Comparison of ENCODE assay signal across 9 mouse cellular contexts in genomic region chr19:10013913-10014312, GRCm38 (mm10). TPM values are rescaled to one million over a fixed set of nuclear protein-coding genes. Genes with fewer than 3 reads are reported as not detected.
DNase-seq lines count a peak whose midpoint lies in the region; ATAC-seq lines count a peak whose summit lies in the region.
"Had no signal": no experiment of that assay in that cellular context is flagged by ENCODE, and none has a peak within 500 bp of the region (broad histone marks: within the 10 kb centered on the region; RNA-seq: fewer than 3 reads in every experiment).

No protein-coding gene starts in this region.

- WGBS in kidney, embryonic 15.5 days, result 42% methylated on average over 5 of the region's 5 CpGs
- 71% methylated on average over 5 of the region's 5 CpGs for WGBS in neural tube, embryonic 13.5 days

- H3K4me1 ChIP-seq in kidney, embryonic 15.5 days, result peaks cover 47% of the 10 kb centered on the region
- peaks cover 79% of the 10 kb centered on the region for H3K4me1 ChIP-seq in erythroblast, embryonic 14.5 days (ENCODE audit: control insufficient read depth)
- peaks cover 12% of the 10 kb centered on the region for H3K4me1 ChIP-seq in neural tube, embryonic 13.5 days (replicated peaks)

- H3K4me2 ChIP-seq in kidney, embryonic 15.5 days, result no peak overlapping the region
- H3K4me2 ChIP-seq in neural tube, embryonic 13.5 days, result no peak overlapping the region

- H3K27ac ChIP-seq in kidney, embryonic 15.5 days, result peak overlapping the region; percentile 93
- peak overlapping the region; percentile 56 for H3K27ac ChIP-seq in neural tube, embryonic 13.5 days (replicated peaks)

- no peak overlapping the region for H3K4me3 ChIP-seq in kidney, embryonic 15.5 days (replicated peaks)
- peak overlapping the region; percentile 68 for H3K4me3 ChIP-seq in erythroblast, embryonic 14.5 days (replicated peaks)
- H3K4me3 ChIP-seq in neural tube, embryonic 13.5 days, result no peak overlapping the region
- H3K4me3 ChIP-seq: megakaryocyte, embryonic 14.5 days had no signal

- H3K9me3 ChIP-seq in kidney, embryonic 15.5 days (replicated peaks), result no peaks in the 10 kb centered on the region
- no peaks in the 10 kb centered on the region for H3K9me3 ChIP-seq in erythroblast, embryonic 14.5 days (ENCODE audit: control insufficient read depth, low read length)
- H3K9me3 ChIP-seq in neural tube, embryonic 13.5 days, result no peaks in the 10 kb centered on the region
- H3K9me3 ChIP-seq: megakaryocyte, embryonic 14.5 days had no signal

- no peaks in the 10 kb centered on the region for H3K36me3 ChIP-seq in kidney, embryonic 15.5 days
- peaks cover 43% of the 10 kb centered on the region for H3K36me3 ChIP-seq in erythroblast, embryonic 14.5 days (ENCODE audit: control insufficient read depth)
- H3K36me3 ChIP-seq in neural tube, embryonic 13.5 days, result no peaks in the 10 kb centered on the region

- no peaks in the 10 kb centered on the region for H3K27me3 ChIP-seq in kidney, embryonic 15.5 days
- H3K27me3 ChIP-seq in erythroblast, embryonic 14.5 days (ENCODE audit: control insufficient read depth), result no peaks in the 10 kb centered on the region
- 0 out of 2 replicates have a peak, but pooled peaks cover 1% of the 10 kb centered on the region for H3K27me3 ChIP-seq in neural tube, embryonic 13.5 days

- ATAC-seq in kidney, embryonic 15.5 days (replicated peaks; ENCODE audit: low FRiP score), result no peak
- ATAC-seq in neural tube, embryonic 13.5 days (ENCODE audit: low read depth), result no peak

- no peak for DNase-seq in kidney, adult 18-20 months
- DNase-seq in heart, postnatal 4 days, result peak; percentile 73
- no peak for DNase-seq in MN1 (ENCODE audit: low spot score)
- no peak for DNase-seq in layer of hippocampus, postnatal 10 days (ENCODE audit: low spot score in 2 of 2)
- no peak for DNase-seq in layer of hippocampus, adult 9-11 months

- H3K9ac ChIP-seq in kidney, embryonic 15.5 days, result no peak overlapping the region
- no peak overlapping the region for H3K9ac ChIP-seq in neural tube, embryonic 13.5 days

RNA-seq across cellular contexts. Expression of gene Rab3il1, which starts 12.4 kb away (rescaled TPM):
- polyA plus RNA-seq in kidney, embryonic 15.5 days (2015; fragmentation: Nextera tagmentation; extraction: Ambion mirVana), result 28.0 and 34.3 TPM in 2 replicates
- 90.0 and 90.9 TPM in 2 replicates for polyA plus RNA-seq in erythroblast, embryonic 14.5 days (2012)
- 10 to 100 TPM; 12.2 to 12.5 TPM for total RNA-seq in heart, postnatal 4 days (2021)
- polyA plus RNA-seq in neural tube, embryonic 13.5 days (2015; fragmentation: Nextera tagmentation; extraction: Ambion mirVana), result 25.2 and 26.2 TPM in 2 replicates
- total RNA-seq in layer of hippocampus, postnatal 10 days (2021), result 10 to 100 TPM; 13.9 to 14.5 TPM

RNA-seq across cellular contexts. Expression of gene Best1, which starts 12.5 kb away (rescaled TPM):
- 1.4 and 1.7 TPM in 2 replicates for polyA plus RNA-seq in kidney, embryonic 15.5 days (2015; fragmentation: Nextera tagmentation; extraction: Ambion mirVana)
- not detected in 2 replicates for polyA plus RNA-seq in erythroblast, embryonic 14.5 days (2012)
- not detected for total RNA-seq in heart, postnatal 4 days (2021)
- 1.0 and 1.5 TPM in 2 replicates for polyA plus RNA-seq in neural tube, embryonic 13.5 days (2015; fragmentation: Nextera tagmentation; extraction: Ambion mirVana)
- 1 to 10 TPM; 1.9 to 3.0 TPM for total RNA-seq in layer of hippocampus, postnatal 10 days (2021)

RNA-seq across cellular contexts. Expression of gene Fads3, which starts 27.5 kb away (rescaled TPM):
- 21.5 and 22.3 TPM in 2 replicates for polyA plus RNA-seq in kidney, embryonic 15.5 days (2015; fragmentation: Nextera tagmentation; extraction: Ambion mirVana)
- 11.1 and 13.7 TPM in 2 replicates for polyA plus RNA-seq in erythroblast, embryonic 14.5 days (2012)
- 10 to 100 TPM; 55.6 to 55.7 TPM for total RNA-seq in heart, postnatal 4 days (2021)
- polyA plus RNA-seq in neural tube, embryonic 13.5 days (2015; fragmentation: Nextera tagmentation; extraction: Ambion mirVana), result 18.8 and 19.1 TPM in 2 replicates
- 10 to 100 TPM; 49.1 to 54.6 TPM for total RNA-seq in layer of hippocampus, postnatal 10 days (2021)

RNA-seq across cellular contexts. Expression of gene Fth1, which starts 33.5 kb away (rescaled TPM):
- 1,594 and 1,598 TPM in 2 replicates for polyA plus RNA-seq in kidney, embryonic 15.5 days (2015; fragmentation: Nextera tagmentation; extraction: Ambion mirVana)
- 1,886 and 6,516 TPM in 2 replicates for polyA plus RNA-seq in erythroblast, embryonic 14.5 days (2012)
- total RNA-seq in heart, postnatal 4 days (2021), result 1,000 to 10,000 TPM; 1,376 to 1,487 TPM
- 1,616 and 1,651 TPM in 2 replicates for polyA plus RNA-seq in neural tube, embryonic 13.5 days (2015; fragmentation: Nextera tagmentation; extraction: Ambion mirVana)
- 1,000 to 10,000 TPM; 2,066 to 2,109 TPM for total RNA-seq in layer of hippocampus, postnatal 10 days (2021)
